Mouse (Mus musculus) myocyte (in vitro differentiated cells): ENCODE measurements around the gene Arv1. TPM values are rescaled to one million over a fixed set of nuclear protein-coding genes. Genes with fewer than 3 reads are reported as not detected.

Experiments used
- H3K27me3 ChIP-seq: one replicate; pipeline ENCODE4 v1.6.1; 2011; ENCODE audit not compliant: control insufficient read depth, insufficient read depth, insufficient read length
- H3K36me3 ChIP-seq: one replicate; pipeline ENCODE4 v1.6.1; 2011; ENCODE audit not compliant: control insufficient read depth, insufficient read depth
- H3K4me2 ChIP-seq: one replicate; pipeline ENCODE4 v1.6.1; 2011; ENCODE audit warnings: low read depth, control low read depth
- H3K4me3 ChIP-seq: one replicate; pipeline ENCODE4 v1.5.1; 2011; ENCODE audit warnings: mild to moderate bottlenecking, control low read depth, moderate library complexity
- H3K79me2 ChIP-seq: one replicate; pipeline ENCODE4 v1.6.1; 2011; ENCODE audit not compliant: control insufficient read depth, insufficient read depth
- H3ac ChIP-seq: one replicate; pipeline ENCODE4 v1.6.1; 2011; ENCODE audit not compliant: control insufficient read depth, insufficient read length
- CEBPB ChIP-seq: IDR thresholded peaks from 2 replicates; pipeline ENCODE4 v1.6.1; 2011; ENCODE audit warnings: mild to moderate bottlenecking, moderate library complexity; ENCODE audit not compliant: poor library complexity, insufficient read depth, severe bottlenecking
- E2F4 ChIP-seq: IDR thresholded peaks from one replicate; pipeline ENCODE4 v1.6.1; 2011; ENCODE audit warnings: mild to moderate bottlenecking, control low read depth, moderate library complexity; ENCODE audit not compliant: insufficient read depth
- MAX ChIP-seq: IDR thresholded peaks from one replicate; pipeline ENCODE4 v1.6.1; 2011; ENCODE audit warnings: low read depth, mild to moderate bottlenecking, control low read depth
- MYOD1 ChIP-seq, 3 experiments: IDR thresholded peaks; one replicate each; pipeline ENCODE4 v1.6.1; 2011; ENCODE audit warnings: control low read depth in 2 of 3, low read depth in 2 of 3, mild to moderate bottlenecking in 2 of 3, moderate library complexity in 1 of 3; ENCODE audit not compliant: insufficient read length in 2 of 3, control insufficient read depth in 1 of 3
- MYOG ChIP-seq, 3 experiments: IDR thresholded peaks; one replicate each; pipeline ENCODE4 v1.6.1; 2011; ENCODE audit warnings: control low read depth in 2 of 3, low read depth in 2 of 3, mild to moderate bottlenecking in 2 of 3; ENCODE audit not compliant: insufficient read length in 2 of 3, control insufficient read depth in 1 of 3, insufficient read depth in 1 of 3
- POLR2A ChIP-seq: IDR thresholded peaks from one replicate; pipeline ENCODE4 v1.6.1; 2011; ENCODE audit warnings: low read depth, mild to moderate bottlenecking, control low read depth, moderate library complexity; ENCODE audit not compliant: insufficient read length
- POLR2AphosphoS2 ChIP-seq: IDR thresholded peaks from one replicate; pipeline ENCODE4 v1.6.1; 2011; ENCODE audit warnings: low read depth, control low read depth; ENCODE audit not compliant: insufficient read length
- REST ChIP-seq: IDR thresholded peaks from one replicate; pipeline ENCODE4 v1.6.1; 2011; ENCODE audit warnings: mild to moderate bottlenecking, control low read depth, moderate library complexity; ENCODE audit not compliant: insufficient read depth, insufficient read length
- SRF ChIP-seq: IDR thresholded peaks from one replicate; pipeline ENCODE4 v1.6.1; 2011; ENCODE audit warnings: low read depth; ENCODE audit not compliant: control insufficient read depth, insufficient read length
- TCF12 ChIP-seq: IDR thresholded peaks from one replicate; pipeline ENCODE4 v1.6.1; 2011; ENCODE audit warnings: mild to moderate bottlenecking, control low read depth; ENCODE audit not compliant: poor library complexity, insufficient read depth, severe bottlenecking
- TCF3 ChIP-seq: IDR thresholded peaks from one replicate; pipeline ENCODE4 v1.6.1; 2011; ENCODE audit warnings: low read depth, control low read depth; ENCODE audit not compliant: insufficient read length
- USF1 ChIP-seq: IDR thresholded peaks from one replicate; pipeline ENCODE4 v1.6.1; 2011; ENCODE audit warnings: low read depth, mild to moderate bottlenecking, control low read depth, moderate library complexity
- polyA plus RNA-seq: library from polyadenylated mRNA; unstranded; fragments of >200 nt; fragmentation: generic; extraction: Trizol; gene quantifications from one replicate; pipeline ENCODE4 v1.2.1, GENCODE M21; 2012; ENCODE audit warnings: missing spikeins

Gene Arv1
- polyA plus RNA-seq, 1 experiment: 10.0 TPM

DNA sequence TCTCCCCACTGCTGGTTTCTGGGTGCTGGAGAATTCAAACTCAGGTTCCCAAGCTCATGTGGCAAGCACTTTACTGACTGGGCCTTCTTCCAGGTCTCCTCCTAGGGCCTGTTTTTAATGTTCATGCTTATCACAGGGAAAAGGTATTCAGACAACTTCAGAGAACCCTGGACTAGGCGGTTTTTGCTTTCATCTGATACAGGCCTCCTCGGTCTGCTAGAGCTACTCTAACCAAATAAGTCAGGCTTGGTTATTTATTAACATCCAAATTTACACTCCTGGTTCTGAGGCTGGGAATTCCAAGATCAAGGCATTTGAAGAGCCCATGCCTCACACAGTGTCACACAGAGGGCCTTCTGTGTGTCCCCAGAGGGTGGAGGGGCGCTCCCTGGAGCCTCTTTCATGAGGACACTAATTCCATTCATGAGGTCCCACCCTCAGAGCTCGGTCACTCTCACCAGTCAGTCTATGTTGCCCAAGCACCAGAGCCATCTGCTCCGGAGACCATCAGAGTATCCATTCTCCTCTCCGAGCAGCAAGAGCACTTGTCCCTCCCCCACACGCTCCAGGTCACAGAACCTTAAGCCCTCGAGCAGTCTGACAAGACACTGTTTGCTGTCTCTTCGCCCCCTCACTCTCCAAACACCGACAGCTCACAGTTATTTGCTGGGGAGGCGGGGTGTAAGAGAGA is 32.3 kb downstream of the Arv1 start:
- Histone ChIP-seq H3K79me2 (no peaks in the 10 kb centered on the region), H3K4me2 (no peak overlapping the region), H3K27me3 (peaks cover 54% of the 10 kb centered on the region), H3K4me3 (no peak overlapping the region), H3K36me3 (no peaks in the 10 kb centered on the region), H3ac (no peak overlapping the region)
- TF ChIP-seq POLR2A (no peak), USF1 (no peak), TCF12 (no peak), CEBPB (no peak), REST (no peak), MAX (no peak)

DNA sequence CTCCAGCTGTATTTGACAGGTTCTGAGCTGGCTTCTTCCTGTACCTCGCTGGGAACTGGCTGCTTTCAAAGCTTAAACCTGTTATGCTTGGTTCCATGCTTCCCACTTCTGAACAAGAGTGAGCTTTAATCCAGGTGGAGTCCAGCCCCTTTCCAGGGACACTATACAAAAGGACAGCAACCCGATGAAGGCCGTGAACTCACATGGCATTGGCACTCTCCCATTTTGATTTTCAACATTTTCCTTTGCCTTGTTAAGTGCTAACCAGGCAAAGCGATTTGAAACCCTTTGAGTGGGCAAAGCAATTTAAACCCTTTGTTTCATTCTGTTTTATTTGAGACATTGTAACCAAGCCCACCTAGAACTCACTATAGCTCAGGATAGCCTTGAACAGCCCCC is 32.9 kb downstream of the Arv1 start:
- Histone ChIP-seq H3ac (no peak overlapping the region), H3K79me2 (no peaks in the 10 kb centered on the region), H3K4me3 (no peak overlapping the region), H3K4me2 (no peak overlapping the region), H3K36me3 (no peaks in the 10 kb centered on the region), H3K27me3 (peaks cover 48% of the 10 kb centered on the region)
- TF ChIP-seq POLR2A: no peak
- no peak for TF ChIP-seq MYOD1 (IDR thresholded peaks at IDR 0.05; ENCODE audit: control insufficient read depth in 1 of 3, insufficient read length in 2 of 3, low read depth in 2 of 3)
- no peak for TF ChIP-seq E2F4
- no peak for TF ChIP-seq TCF12
- TF ChIP-seq REST: no peak
- no peak for TF ChIP-seq SRF
- TF ChIP-seq CEBPB: no peak
- TF ChIP-seq USF1: no peak
- no peak for TF ChIP-seq MYOG (IDR thresholded peaks at IDR 0.05; ENCODE audit: control insufficient read depth in 1 of 3, insufficient read depth in 1 of 3, insufficient read length in 2 of 3, low read depth in 2 of 3)
- no peak for TF ChIP-seq POLR2AphosphoS2
- no peak for TF ChIP-seq TCF3
- no peak for TF ChIP-seq MAX

DNA sequence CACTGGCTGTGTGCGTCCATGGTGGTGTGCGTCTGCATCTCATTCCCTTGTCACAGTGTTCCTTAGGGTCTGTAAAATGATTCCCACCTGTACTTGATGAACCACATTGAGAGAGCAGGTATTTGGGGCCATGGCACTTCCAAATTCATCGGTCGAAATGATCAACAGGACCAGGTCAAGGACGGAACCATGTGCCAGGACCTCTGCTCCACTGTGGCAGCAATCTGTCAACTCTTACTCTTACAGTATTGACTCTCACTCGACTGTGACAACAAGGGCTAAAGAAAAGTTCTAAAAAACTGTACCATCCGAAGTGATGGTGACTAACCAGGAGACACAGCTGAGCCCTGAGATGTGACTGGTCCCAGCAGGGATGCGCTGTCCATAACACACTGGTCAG is 33.5 kb downstream of the Arv1 start:
- Histone ChIP-seq H3ac (no peak overlapping the region), H3K36me3 (no peaks in the 10 kb centered on the region), H3K4me3 (no peak overlapping the region), H3K27me3 (peaks cover 48% of the 10 kb centered on the region), H3K4me2 (no peak overlapping the region), H3K79me2 (no peaks in the 10 kb centered on the region)
- TF ChIP-seq SRF (no peak), TCF3 (no peak), POLR2A (no peak), POLR2AphosphoS2 (no peak), MYOG (IDR thresholded peaks at IDR 0.05; ENCODE audit: control insufficient read depth in 1 of 3, insufficient read depth in 1 of 3, insufficient read length in 2 of 3, low read depth in 2 of 3) (no peak)

- no peaks in the 10 kb centered on the region for H3K79me2 ChIP-seq
- no peaks in the 10 kb centered on the region for H3K36me3 ChIP-seq
- peaks cover 48% of the 10 kb centered on the region for H3K27me3 ChIP-seq
- H3K4me3 ChIP-seq: no peak overlapping the region
- no peak overlapping the region for H3K4me2 ChIP-seq
- no peak overlapping the region for H3ac ChIP-seq
- TF ChIP-seq MYOD1 (IDR thresholded peaks at IDR 0.05; ENCODE audit: control insufficient read depth in 1 of 3, insufficient read length in 2 of 3, low read depth in 2 of 3): no peak
- TF ChIP-seq TCF12: no peak
- no peak for TF ChIP-seq CEBPB
- TF ChIP-seq TCF3: no peak
- TF ChIP-seq USF1: no peak
- no peak for TF ChIP-seq REST
- TF ChIP-seq MYOG (IDR thresholded peaks at IDR 0.05; ENCODE audit: control insufficient read depth in 1 of 3, insufficient read depth in 1 of 3, insufficient read length in 2 of 3, low read depth in 2 of 3): no peak
- TF ChIP-seq POLR2A: no peak
- TF ChIP-seq E2F4: no peak
- no peak for TF ChIP-seq MAX
- TF ChIP-seq SRF: no peak
- no peak for TF ChIP-seq POLR2AphosphoS2
Observed at GRCm38 (mm10) chr8:124756153-124756552, 34.2 kb downstream of the Arv1 start.

- no peaks in the 10 kb centered on the region for H3K79me2 ChIP-seq
- TF ChIP-seq REST (no peak), MYOD1 (IDR thresholded peaks at IDR 0.05; ENCODE audit: control insufficient read depth in 1 of 3, insufficient read length in 2 of 3, low read depth in 2 of 3) (no peak), TCF12 (no peak), POLR2A (no peak), USF1 (no peak), MAX (no peak), SRF (no peak), POLR2AphosphoS2 (no peak), CEBPB (no peak), TCF3 (no peak), MYOG (IDR thresholded peaks at IDR 0.05; ENCODE audit: control insufficient read depth in 1 of 3, insufficient read depth in 1 of 3, insufficient read length in 2 of 3, low read depth in 2 of 3) (no peak), E2F4 (no peak)
- no peak overlapping the region for H3K4me2 ChIP-seq
- H3K4me3 ChIP-seq: no peak overlapping the region
- H3K27me3 ChIP-seq: peaks cover 48% of the 10 kb centered on the region
- H3K36me3 ChIP-seq: no peaks in the 10 kb centered on the region
- H3ac ChIP-seq: no peak overlapping the region
Observed at GRCm38 (mm10) chr8:124756601-124757000, 34.7 kb downstream of the Arv1 start.
